Mouse (Mus musculus): Measurements from ENCODE around the gene Inpp5e.
A peak's percentile ranks its signal among the peaks of the same experiment; 100 is the strongest.

Inpp5e gene

GRCm38 (mm10) chr2:26362991-26363390, 46.0 kb downstream of the Inpp5e start:
- no peak for DNase-seq (ENCODE audit: low read depth, low spot score)

GRCm38 (mm10) chr2:26360772-26361171, 48.2 kb downstream of the Inpp5e start, which contains the start of gene Card9:
Card9 (minus strand) TSS chr2:26360918.
- no peak for DNase-seq (ENCODE audit: low read depth, low spot score)

GRCm38 (mm10) chr2:26359983-26360382, 49.0 kb downstream of the Inpp5e start:
- DNase-seq (ENCODE audit: low read depth, low spot score): no peak

GRCm38 (mm10) chr2:26358667-26359320, 50.2 kb downstream of the Inpp5e start:
- no peak for DNase-seq (ENCODE audit: low read depth, low spot score)

GRCm38 (mm10) chr2:26357484-26357883, 51.5 kb downstream of the Inpp5e start:
- DNase-seq (ENCODE audit: low read depth, low spot score): no peak

- no peak for DNase-seq (ENCODE audit: low read depth, low spot score)
These were observed 52.3 kb downstream of the Inpp5e start for GRCm38 (mm10) chr2:26356678-26357077.

GRCm38 (mm10) chr2:26356231-26356630, 52.8 kb downstream of the Inpp5e start:
- DNase-seq (ENCODE audit: low read depth, low spot score): no peak

- no peak for DNase-seq (ENCODE audit: low read depth, low spot score)
These were observed 54.6 kb downstream of the Inpp5e start for GRCm38 (mm10) chr2:26354401-26354800.

- DNase-seq (ENCODE audit: low read depth, low spot score): no peak
These were observed 55.7 kb downstream of the Inpp5e start for GRCm38 (mm10) chr2:26353066-26353980.

GRCm38 (mm10) chr2:26352291-26352910, 56.6 kb downstream of the Inpp5e start:
- no peak for DNase-seq (ENCODE audit: low read depth, low spot score)

GRCm38 (mm10) chr2:26351358-26352290, 57.4 kb downstream of the Inpp5e start, which contains the start of gene Dnlz:
Dnlz (minus strand) TSS chr2:26352110.
- peak; percentile 86 for DNase-seq (ENCODE audit: low read depth, low spot score)

GRCm38 (mm10) chr2:26348241-26348640, 60.8 kb downstream of the Inpp5e start:
- no peak for DNase-seq (ENCODE audit: low read depth, low spot score)
